Mouse (Mus musculus) heart, embryonic 16.5 days (tissue): ENCODE results near the gene Mccc2. TPM values are rescaled to one million over a fixed set of nuclear protein-coding genes. Genes with fewer than 3 reads are reported as not detected.
A peak's percentile ranks its signal among the peaks of the same experiment; 100 is the strongest.

Experiments
- ATAC-seq: fragments of 200-750 bp; cut with Nextera tagmentation; replicated peaks from 2 replicates; pipeline ENCODE4 v1.8.0; 2017; ENCODE audit warnings: moderate number of reproducible peaks; ENCODE audit not compliant: insufficient read depth, low FRiP score; ENCODE audit errors: extremely low read depth
- H3K27ac ChIP-seq: fragments of 300-500 bp; sonication (generic); 2 replicates; pipeline ENCODE4 v1.5.1; 2014; ENCODE audit warnings: mild to moderate bottlenecking, low read length, control low read depth, moderate library complexity
- H3K27me3 ChIP-seq: fragments of 300-500 bp; sonication (generic); 2 replicates; pipeline ENCODE4 v1.6.1; 2014; ENCODE audit warnings: low read length, mixed read lengths; ENCODE audit not compliant: control insufficient read depth, insufficient read depth
- H3K36me3 ChIP-seq: fragments of 300-500 bp; sonication (generic); 2 replicates; pipeline ENCODE4 v1.6.1; 2014; ENCODE audit not compliant: control insufficient read depth, insufficient read depth
- H3K4me1 ChIP-seq: fragments of 300-500 bp; sonication (generic); 2 replicates; pipeline ENCODE4 v1.6.1; 2014; ENCODE audit warnings: low read length, mixed read lengths; ENCODE audit not compliant: control insufficient read depth, insufficient read depth
- H3K4me2 ChIP-seq: fragments of 300-500 bp; sonication (generic); 2 replicates; pipeline ENCODE4 v1.6.1; 2014; ENCODE audit warnings: low read depth, mild to moderate bottlenecking, control low read depth, low read length
- H3K4me3 ChIP-seq: fragments of 300-500 bp; sonication (generic); 2 replicates; pipeline ENCODE4 v1.5.1; 2014; ENCODE audit warnings: mild to moderate bottlenecking, control low read depth, low read length
- H3K9ac ChIP-seq: fragments of 300-500 bp; sonication (generic); 2 replicates; pipeline ENCODE4 v1.6.1; 2014; ENCODE audit warnings: low read length, control low read depth
- H3K9me3 ChIP-seq: fragments of 300-500 bp; sonication (generic); replicated peaks from 2 replicates; pipeline ENCODE4 v1.6.1; 2016; ENCODE audit warnings: low read length; ENCODE audit not compliant: control insufficient read depth
- WGBS: fragments of 180-500 bp; shearing (Covaris S2); extraction: QIAGEN DNeasy Blood & Tissue Kit; methylation state at CpG from one replicate; pipeline ENCODE4 v1.1.7; 2014; 5-methylcytosine and 5-hydroxymethylcytosine counted together
- polyA plus RNA-seq: library from polyadenylated mRNA; unstranded; fragments of >200 nt; fragmentation: Nextera tagmentation; extraction: Ambion mirVana; gene quantifications from 2 replicates; pipeline ENCODE4 v1.2.1, GENCODE M21; 2015

The Mccc2 gene
- polyA plus RNA-seq, 1 experiment from 2014 or later: 33.4 TPM

DNA sequence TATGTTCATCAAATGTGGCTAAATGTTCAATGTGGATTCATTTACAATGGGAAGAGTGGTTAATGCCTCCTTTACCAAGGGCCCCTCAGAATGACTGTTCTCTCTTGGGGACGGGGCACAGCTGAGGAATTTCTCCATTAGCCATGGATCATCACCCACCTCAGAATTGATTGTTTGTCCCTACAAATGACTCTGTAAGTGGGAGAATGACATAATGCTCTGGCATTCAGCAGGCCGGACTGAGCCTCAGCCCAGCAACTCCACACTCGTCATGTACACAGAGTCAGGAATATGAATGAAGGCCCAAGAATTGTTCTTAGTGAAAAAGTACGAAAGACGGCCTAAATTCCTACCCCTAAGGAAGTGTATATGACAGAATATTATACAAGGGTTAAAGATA is 89.2 kb downstream of the Mccc2 start:
- 74% methylated on average over 5 of the region's 5 CpGs for WGBS
- H3K4me3 ChIP-seq: no peak overlapping the region
- H3K9me3 ChIP-seq: no peaks in the 10 kb centered on the region
- no peak overlapping the region for H3K4me2 ChIP-seq
- ATAC-seq: no peak
- no peaks in the 10 kb centered on the region for H3K27me3 ChIP-seq
- H3K36me3 ChIP-seq: no peaks in the 10 kb centered on the region
- no peak overlapping the region for H3K9ac ChIP-seq
- no peak overlapping the region for H3K27ac ChIP-seq
- no peaks in the 10 kb centered on the region for H3K4me1 ChIP-seq

- Histone ChIP-seq H3K9ac (no peak overlapping the region), H3K27ac (no peak overlapping the region), H3K4me2 (no peak overlapping the region), H3K4me1 (no peaks in the 10 kb centered on the region), H3K27me3 (no peaks in the 10 kb centered on the region), H3K36me3 (no peaks in the 10 kb centered on the region), H3K9me3 (no peaks in the 10 kb centered on the region), H3K4me3 (no peak overlapping the region)
- 76% methylated on average over 5 of the region's 5 CpGs for WGBS
- no peak for ATAC-seq
These were observed 99.8 kb downstream of the Mccc2 start for GRCm38 (mm10) chr13:99915632-99916031.

DNA sequence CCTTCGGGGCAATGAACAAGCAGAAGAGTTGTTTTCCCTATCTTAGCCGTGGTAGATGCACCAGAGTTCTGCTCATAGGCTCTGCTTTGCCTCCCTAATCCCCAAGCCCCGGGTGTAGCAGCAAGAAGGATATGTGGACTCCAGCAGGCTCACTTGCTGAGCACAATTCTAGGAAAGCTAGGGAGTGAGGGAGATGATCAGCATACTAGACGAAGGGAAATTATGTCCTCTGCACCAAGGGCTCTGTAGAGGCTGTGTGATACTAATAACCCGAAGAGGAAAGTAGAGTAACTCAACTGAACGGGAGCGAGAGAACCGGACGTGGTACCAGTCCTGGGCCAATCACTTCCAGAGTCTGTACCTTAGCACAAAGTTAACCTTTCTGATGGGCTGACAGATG is 114.5 kb downstream of the Mccc2 start, which contains the start of gene Cartpt:
TSS of gene Cartpt (minus strand) at position 127 of the 400 bp plus-strand sequence.
- H3K4me2 ChIP-seq: peak within 1 kb of the TSS; percentile 39; the same call in 1 of the 2 replicates
- WGBS: 51% methylated on average over 9 of the region's 9 CpGs

GRCm38 (mm10) chr13:99900557-99900892 is 114.9 kb downstream of the Mccc2 start:
- no peak overlapping the region for H3K9ac ChIP-seq
- no peak overlapping the region for H3K4me3 ChIP-seq
- H3K36me3 ChIP-seq: no peaks in the 10 kb centered on the region
- H3K4me2 ChIP-seq: peak overlapping the region; percentile 39; the same call in 1 of the 2 replicates
- WGBS: 4% methylated on average over 30 of the region's 30 CpGs
- ATAC-seq: peak; percentile 41; the same call in 1 of the 2 replicates
- H3K27me3 ChIP-seq: peaks cover 40% of the 10 kb centered on the region
- H3K27ac ChIP-seq: no peak overlapping the region
- H3K4me1 ChIP-seq: peaks cover 3% of the 10 kb centered on the region; the same call in 1 of the 2 replicates
- H3K9me3 ChIP-seq: no peaks in the 10 kb centered on the region

More for the DNA sequence above, 114.5 kb downstream of the Mccc2 start, which contains the start of gene Cartpt:
- no peak within 1 kb of the TSS for H3K27ac ChIP-seq
- no peaks in the 10 kb centered on the region for H3K9me3 ChIP-seq
- H3K9ac ChIP-seq: no peak within 1 kb of the TSS
- H3K4me1 ChIP-seq: peaks cover 3% of the 10 kb centered on the region; the same call in 1 of the 2 replicates
- ATAC-seq: no peak
- no peak within 1 kb of the TSS for H3K4me3 ChIP-seq
- peaks cover 40% of the 10 kb centered on the region for H3K27me3 ChIP-seq
- H3K36me3 ChIP-seq: no peaks in the 10 kb centered on the region

DNA sequence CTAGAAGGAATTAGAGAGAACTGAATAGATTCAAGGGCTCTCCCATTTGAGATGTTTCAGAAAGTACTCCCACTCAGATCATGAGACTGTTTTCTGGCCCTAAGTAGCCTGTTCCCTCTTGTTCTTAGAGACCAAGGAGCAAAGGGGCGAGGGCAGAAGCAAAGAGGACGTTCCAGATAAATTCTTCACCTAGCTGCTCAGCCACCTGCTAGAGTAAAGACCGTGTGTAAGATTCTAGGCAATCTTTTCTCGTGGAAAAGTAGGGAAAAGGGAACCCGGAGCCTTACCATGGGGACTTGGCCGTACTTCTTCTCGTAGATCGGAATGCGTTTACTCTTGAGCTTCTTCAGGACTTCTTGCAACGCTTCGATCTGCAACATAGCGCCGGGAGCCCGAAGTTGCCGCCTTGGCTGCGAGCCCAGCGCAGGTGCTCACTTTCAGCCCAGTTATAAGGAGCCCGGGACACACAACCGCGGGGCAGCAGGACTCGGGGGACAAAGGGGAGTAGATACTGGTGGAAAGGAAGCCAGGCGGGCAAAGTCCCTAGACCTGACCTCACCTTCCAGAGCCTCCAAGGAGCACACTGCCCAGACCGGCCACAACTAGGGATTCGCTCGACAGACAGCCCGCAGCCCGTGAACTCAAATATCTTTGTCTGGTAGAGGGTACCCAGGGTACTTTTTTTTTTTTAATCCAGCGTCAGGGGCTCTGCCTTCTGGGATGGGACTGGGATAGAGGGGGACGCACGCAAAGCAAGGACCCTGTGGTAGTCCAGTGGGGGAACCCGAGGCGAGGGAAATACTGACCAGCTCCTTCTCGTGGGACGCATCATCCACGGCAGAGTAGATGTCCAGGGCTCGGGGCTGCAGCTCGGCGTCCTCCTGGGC is 115.5 kb downstream of the Mccc2 start:
- WGBS: 10% methylated on average over 38 of the region's 38 CpGs
- Histone ChIP-seq H3K36me3 (no peaks in the 10 kb centered on the region), H3K27me3 (peaks cover 40% of the 10 kb centered on the region), H3K9ac (no peak overlapping the region), H3K9me3 (no peaks in the 10 kb centered on the region), H3K4me1 (peaks cover 3% of the 10 kb centered on the region; the same call in 1 of the 2 replicates), H3K4me2 (no peak overlapping the region), H3K27ac (no peak overlapping the region), H3K4me3 (no peak overlapping the region)
- ATAC-seq: no peak

- Histone ChIP-seq H3K4me1 (peaks cover 3% of the 10 kb centered on the region; the same call in 1 of the 2 replicates), H3K27ac (no peak overlapping the region), H3K9me3 (no peaks in the 10 kb centered on the region), H3K9ac (no peak overlapping the region), H3K27me3 (peaks cover 40% of the 10 kb centered on the region), H3K36me3 (no peaks in the 10 kb centered on the region), H3K4me3 (no peak overlapping the region), H3K4me2 (no peak overlapping the region)
- WGBS: 23% methylated on average over 14 of the region's 14 CpGs
- ATAC-seq: no peak
These were observed 116.6 kb downstream of the Mccc2 start for GRCm38 (mm10) chr13:99898816-99899215.

Other genes with a start within 250 kb of the Mccc2 start
- 0.42 and 0.49 TPM in 2 replicates for gene Cartpt, start 114.5 kb downstream of the Mccc2 start, polyA plus RNA-seq
- 19.8 and 22.3 TPM in 2 replicates for gene Bdp1, start 88.4 kb upstream of the Mccc2 start, polyA plus RNA-seq
- gene Serf1, start 92.4 kb upstream of the Mccc2 start, polyA plus RNA-seq: 84.2 and 107 TPM in 2 replicates
- gene Smn1, start 109.2 kb upstream of the Mccc2 start, polyA plus RNA-seq: 26.6 and 30.1 TPM in 2 replicates
- gene Naip2, start 186.5 kb upstream of the Mccc2 start, polyA plus RNA-seq: 0.15 and 0.21 TPM in 2 replicates
- gene Naip5, start 230.7 kb upstream of the Mccc2 start, polyA plus RNA-seq: 0.15 and 0.42 TPM in 2 replicates